Mouse (Mus musculus) stomach, embryonic 14.5 days (tissue): ENCODE results near the gene Tsr1. TPM values are rescaled to one million over a fixed set of nuclear protein-coding genes. Genes with fewer than 3 reads are reported as not detected.

ENCODE experiments used
- ATAC-seq: fragments of 200-750 bp; cut with Nextera tagmentation; 2 replicates; pipeline ENCODE4 v1.8.0; 2017; ENCODE audit warnings: low read depth, moderate TSS enrichment; ENCODE audit not compliant: insufficient number of reproducible peaks, insufficient read depth, low FRiP score
- H3K27ac ChIP-seq: fragments of 300-500 bp; sonication (generic); 2 replicates; pipeline ENCODE4 v1.5.1; 2014; ENCODE audit warnings: mild to moderate bottlenecking, low read length, moderate library complexity, mixed read lengths
- H3K27me3 ChIP-seq: fragments of 300-500 bp; sonication (generic); 2 replicates; pipeline ENCODE4 v1.6.1; 2014; ENCODE audit warnings: low read length, control low read depth, mixed read lengths; ENCODE audit not compliant: control insufficient read depth, insufficient read depth
- H3K36me3 ChIP-seq: fragments of 300-500 bp; sonication (generic); 2 replicates; pipeline ENCODE4 v1.6.1; 2014; ENCODE audit warnings: mild to moderate bottlenecking, control low read depth, low read length, moderate library complexity, mixed read lengths; ENCODE audit not compliant: control insufficient read depth, insufficient read depth
- H3K4me1 ChIP-seq: fragments of 300-500 bp; sonication (generic); 2 replicates; pipeline ENCODE4 v1.6.1; 2014; ENCODE audit warnings: low read length, control low read depth, mixed read lengths; ENCODE audit not compliant: control insufficient read depth, insufficient read depth
- H3K4me2 ChIP-seq: fragments of 300-500 bp; sonication (generic); replicated peaks from 2 replicates; pipeline ENCODE4 v1.6.1; 2014; ENCODE audit warnings: low read depth, low read length, control low read depth
- H3K4me3 ChIP-seq: fragments of 300-500 bp; sonication (generic); 2 replicates; pipeline ENCODE4 v1.5.1; 2014; ENCODE audit warnings: low read depth, low read length, control low read depth
- H3K9ac ChIP-seq: fragments of 300-500 bp; sonication (generic); replicated peaks from 2 replicates; pipeline ENCODE4 v1.6.1; 2014; ENCODE audit warnings: low read depth, mild to moderate bottlenecking, control low read depth, low read length, moderate library complexity, mixed read lengths
- H3K9me3 ChIP-seq: fragments of 300-500 bp; sonication (generic); 2 replicates; pipeline ENCODE4 v1.6.1; 2016; ENCODE audit warnings: low read depth, low read length, control low read depth; ENCODE audit not compliant: control insufficient read depth
- WGBS: fragments of 180-500 bp; shearing (Covaris S2); extraction: QIAGEN DNeasy Blood & Tissue Kit; methylation state at CpG from one replicate; pipeline ENCODE4 v1.1.7; 2014; 5-methylcytosine and 5-hydroxymethylcytosine counted together
- polyA plus RNA-seq: library from polyadenylated mRNA; unstranded; fragments of >200 nt; fragmentation: Nextera tagmentation; extraction: Ambion mirVana; gene quantifications from 2 replicates; pipeline ENCODE4 v1.2.1, GENCODE M21; 2014

Gene Tsr1
- polyA plus RNA-seq, 1 experiment from 2014 or later = 50.5 TPM

DNA sequence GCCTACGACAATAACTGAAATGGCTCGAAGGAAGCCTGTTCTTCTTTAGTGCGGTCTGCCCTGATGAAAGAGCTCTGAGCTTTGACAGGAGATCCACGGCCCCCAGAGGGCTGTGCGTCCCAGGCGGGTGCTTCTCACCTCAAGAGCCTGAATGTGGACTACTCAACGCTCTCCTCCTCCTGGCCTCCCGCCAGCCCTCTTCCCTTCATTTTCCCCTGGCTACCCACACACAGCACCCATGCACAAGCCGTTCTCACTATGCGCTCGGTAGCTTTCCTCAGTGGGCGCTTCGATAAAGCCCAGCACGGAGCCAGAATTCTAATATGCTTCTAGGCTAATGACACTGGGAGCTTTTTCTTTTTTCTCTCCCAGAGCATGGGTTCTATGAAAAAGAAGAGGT, 15.9 kb upstream of the Tsr1 start:
- WGBS = 60% methylated on average over 14 of the region's 14 CpGs

DNA sequence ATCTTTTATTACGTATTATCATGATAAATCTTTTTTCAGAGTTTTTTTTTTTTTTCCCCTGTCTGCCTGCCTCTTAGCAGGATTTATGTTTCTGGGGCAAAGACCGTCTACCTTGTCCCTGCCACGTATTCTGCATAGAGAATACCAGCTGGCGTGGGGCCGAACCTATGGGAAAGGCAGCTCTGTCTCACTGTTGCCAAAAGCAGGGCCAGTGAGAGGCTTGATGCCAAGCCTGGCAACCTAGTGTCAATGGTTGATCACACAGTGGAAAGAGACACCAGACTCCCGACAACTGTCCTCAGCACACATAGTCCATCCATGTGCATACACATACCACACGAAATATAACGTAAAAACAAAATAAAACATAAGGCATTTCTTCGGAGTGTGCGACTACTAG, 14.8 kb upstream of the Tsr1 start:
- no peaks in the 10 kb centered on the region for H3K4me1 ChIP-seq
- no peak overlapping the region for H3K4me3 ChIP-seq
- H3K9ac ChIP-seq = no peak overlapping the region
- H3K36me3 ChIP-seq = no peaks in the 10 kb centered on the region; the same call in 1 of the 2 replicates
- no peak overlapping the region for H3K27ac ChIP-seq
- no peaks in the 10 kb centered on the region for H3K27me3 ChIP-seq
- WGBS = 91% methylated on average over 10 of the region's 10 CpGs
- no peak for ATAC-seq
- no peaks in the 10 kb centered on the region for H3K9me3 ChIP-seq
- H3K4me2 ChIP-seq = no peak overlapping the region

More for the DNA sequence above, 15.9 kb upstream of the Tsr1 start:
- Histone ChIP-seq H3K9me3 (no peaks in the 10 kb centered on the region), H3K27me3 (no peaks in the 10 kb centered on the region), H3K4me2 (no peak overlapping the region), H3K9ac (no peak overlapping the region), H3K4me3 (no peak overlapping the region), H3K36me3 (no peaks in the 10 kb centered on the region; the same call in 1 of the 2 replicates), H3K27ac (no peak overlapping the region), H3K4me1 (no peaks in the 10 kb centered on the region; the same call in 1 of the 2 replicates)
- no peak for ATAC-seq

DNA sequence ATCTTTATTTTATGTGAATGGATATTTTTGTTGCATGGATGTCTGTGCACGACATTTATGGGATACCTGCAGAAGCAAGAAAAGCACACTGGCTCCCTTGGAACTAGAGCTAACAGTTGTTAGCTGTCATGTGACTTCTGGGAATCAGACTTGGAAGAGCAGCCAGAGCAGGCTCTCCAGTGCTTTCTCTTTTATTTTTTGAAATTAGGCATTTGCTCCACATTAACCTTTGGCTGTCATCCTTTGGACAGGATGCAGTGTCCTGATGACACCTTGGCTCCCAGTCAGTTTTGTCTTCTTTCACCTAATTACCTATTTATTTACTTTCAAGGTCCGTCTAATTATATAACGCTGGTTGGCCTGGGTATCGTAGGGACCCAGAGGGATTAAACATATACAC, 3.3 kb upstream of the Tsr1 start:
- H3K9me3 ChIP-seq = no peaks in the 10 kb centered on the region
- WGBS = 76% methylated on average over 4 of the region's 4 CpGs
- H3K27me3 ChIP-seq = no peaks in the 10 kb centered on the region

DNA sequence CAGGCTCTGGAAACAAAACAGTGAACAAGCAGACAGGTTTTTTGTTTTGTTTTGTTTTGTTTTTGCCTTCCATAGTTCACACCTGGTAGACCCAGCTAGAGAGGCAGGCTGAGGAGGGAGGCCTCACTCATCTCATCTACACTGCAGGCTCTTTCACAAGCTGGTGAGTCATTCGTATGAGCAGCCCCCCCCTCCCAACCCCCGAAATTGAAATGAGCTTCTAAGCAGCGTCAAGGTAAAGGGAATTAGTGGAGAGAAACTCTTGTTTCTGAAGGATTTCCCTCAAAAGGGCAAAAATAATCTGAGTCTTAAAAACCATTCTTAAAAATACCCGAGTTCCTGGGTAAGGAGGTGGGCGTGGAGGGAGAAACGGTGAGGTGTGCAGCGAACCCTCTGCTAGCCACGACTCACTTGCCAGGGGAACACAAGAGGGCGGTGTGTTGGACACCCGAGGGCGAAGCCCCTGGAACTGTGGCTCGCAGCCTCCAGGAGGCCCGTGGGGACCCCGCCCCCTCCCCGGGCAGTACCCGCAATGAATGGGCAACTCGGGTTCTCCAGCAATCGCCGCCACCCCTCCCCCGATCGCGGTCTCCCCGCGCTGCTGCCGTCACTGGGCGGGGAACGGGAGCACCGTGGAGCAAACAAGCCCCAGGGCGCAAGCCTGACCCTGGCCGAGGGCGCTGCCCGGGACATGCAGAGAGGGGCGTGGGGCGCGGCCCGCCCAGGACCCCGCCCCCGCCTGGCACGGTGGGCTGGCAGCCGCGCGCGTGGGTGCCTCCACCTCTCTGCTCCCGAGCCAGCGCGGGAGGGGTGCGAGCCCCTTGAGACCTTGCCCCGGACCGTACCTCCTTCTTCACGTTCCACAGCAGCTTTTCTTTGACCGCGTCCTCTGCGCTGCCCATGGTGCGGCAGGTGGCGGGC, 1.6 kb upstream of the Tsr1 start:
- peak overlapping the region; percentile 77 for H3K4me3 ChIP-seq
- peak overlapping the region; percentile 80 for H3K27ac ChIP-seq
- H3K4me1 ChIP-seq = 0 out of 2 replicates have a peak, but pooled peaks cover 12% of the 10 kb centered on the region
- H3K4me2 ChIP-seq = peak overlapping the region; percentile 76
- under 1% methylated on average over 39 of the region's 55 CpGs for WGBS
- no peaks in the 10 kb centered on the region for H3K27me3 ChIP-seq
- peak; percentile 54 for ATAC-seq
- H3K9me3 ChIP-seq = no peaks in the 10 kb centered on the region
- peaks cover 16% of the 10 kb centered on the region for H3K36me3 ChIP-seq
- H3K9ac ChIP-seq = peak overlapping the region; percentile 60

More for the DNA sequence above, 3.3 kb upstream of the Tsr1 start:
- no peak for ATAC-seq
- Histone ChIP-seq H3K4me1 (0 out of 2 replicates have a peak, but pooled peaks cover 8% of the 10 kb centered on the region), H3K4me2 (no peak overlapping the region), H3K36me3 (0 out of 2 replicates have a peak, but pooled peaks cover under 1% of the 10 kb centered on the region), H3K27ac (no peak overlapping the region), H3K9ac (no peak overlapping the region), H3K4me3 (no peak overlapping the region)

DNA sequence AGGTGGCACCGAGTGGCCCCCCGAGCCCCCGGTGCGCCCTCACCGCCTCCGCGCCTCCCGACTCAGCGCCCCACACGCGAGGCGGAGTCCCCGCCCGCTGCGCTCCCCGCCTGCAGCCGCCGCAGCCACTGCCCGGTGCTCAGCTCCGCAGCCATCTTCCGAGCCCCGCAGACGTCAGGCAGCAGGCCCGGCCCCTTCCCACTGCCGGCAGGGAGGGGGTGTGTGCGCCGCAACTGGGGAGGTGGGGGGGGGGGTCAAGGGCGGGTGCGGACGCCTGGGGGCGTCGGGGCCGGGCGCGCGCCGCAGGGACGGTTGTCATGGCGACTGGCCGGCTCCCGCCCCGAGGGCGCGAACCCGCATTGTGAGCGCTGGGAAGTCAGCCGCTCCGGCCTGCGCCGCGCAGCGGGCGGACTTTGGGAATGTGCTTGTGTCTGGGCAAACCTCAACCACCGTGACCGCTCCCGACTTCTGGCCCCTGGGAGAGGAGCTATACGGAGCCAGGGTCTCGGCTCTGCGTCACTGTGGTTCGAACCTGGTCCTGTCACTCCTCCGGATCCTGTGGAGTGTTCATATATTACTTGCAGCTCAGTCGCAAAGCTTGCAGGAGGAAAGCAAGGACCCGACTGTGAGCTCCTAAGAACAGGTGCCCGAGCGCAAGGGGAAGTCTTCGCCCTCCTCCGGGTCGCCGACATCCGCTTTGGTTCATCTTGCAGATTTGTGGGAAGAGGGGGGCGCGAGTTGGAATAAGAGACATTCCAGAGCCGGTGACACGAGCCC, 782 bp upstream of the Tsr1 start, which contains the start of gene Sgsm2:
TSS of gene Sgsm2 (minus strand) at position 160 of the 777 bp plus-strand sequence.
- Histone ChIP-seq H3K4me2 (peak within 1 kb of the TSS; percentile 76), H3K27ac (peak within 1 kb of the TSS; percentile 80), H3K9me3 (no peaks in the 10 kb centered on the region), H3K27me3 (no peaks in the 10 kb centered on the region), H3K4me1 (0 out of 2 replicates have a peak, but pooled peaks cover 12% of the 10 kb centered on the region), H3K9ac (peak within 1 kb of the TSS; percentile 60), H3K36me3 (peaks cover 25% of the 10 kb centered on the region), H3K4me3 (peak within 1 kb of the TSS; percentile 77)
- under 1% methylated on average over 65 of the region's 74 CpGs for WGBS
- peak; percentile 75 for ATAC-seq

DNA sequence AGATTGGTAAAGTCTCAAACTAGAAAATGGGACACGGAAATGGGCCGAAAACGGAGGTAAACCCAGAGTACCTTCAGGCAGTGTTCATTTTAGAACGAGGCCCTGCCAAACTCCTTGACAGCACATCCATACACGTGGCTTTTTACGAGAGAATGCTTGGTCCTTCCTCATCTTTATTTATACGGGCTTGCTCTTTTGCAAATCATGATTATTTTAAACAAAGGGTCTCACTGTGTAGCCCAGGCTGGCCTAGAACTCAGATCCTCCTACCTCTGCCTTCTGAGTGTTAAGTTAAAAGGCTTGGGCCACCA, 601 bp downstream of the Tsr1 start:
- Histone ChIP-seq H3K4me1 (0 out of 2 replicates have a peak, but pooled peaks cover 12% of the 10 kb centered on the region), H3K9ac (peak overlapping the region; percentile 51), H3K36me3 (peaks cover 38% of the 10 kb centered on the region), H3K9me3 (no peaks in the 10 kb centered on the region), H3K4me3 (peak overlapping the region; percentile 77), H3K27me3 (no peaks in the 10 kb centered on the region), H3K4me2 (peak overlapping the region; percentile 76), H3K27ac (peak overlapping the region; percentile 80; the same call in 1 of the 2 replicates)
- under 1% methylated on average over 7 of the region's 7 CpGs for WGBS
- no peak for ATAC-seq

DNA sequence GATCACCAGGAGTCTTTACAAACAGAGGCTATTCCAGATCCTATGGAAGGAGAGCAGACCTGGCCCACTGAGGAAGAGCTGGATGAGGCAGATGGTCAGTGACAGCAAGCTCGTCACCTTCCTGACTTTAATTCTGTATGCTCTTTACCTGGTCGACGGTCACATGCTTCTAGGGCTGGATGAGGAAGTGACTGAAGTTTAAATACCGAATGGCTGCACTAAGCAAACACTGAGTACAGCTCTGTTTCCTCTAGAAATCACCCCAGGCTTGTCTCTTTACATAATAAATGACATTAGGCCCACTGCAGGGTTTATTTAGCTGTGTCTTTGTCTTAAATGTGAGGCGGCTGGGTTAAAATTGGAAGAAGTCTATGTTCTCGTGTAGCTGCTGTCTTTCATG, 3.7 kb downstream of the Tsr1 start:
- 69% methylated on average over 6 of the region's 6 CpGs for WGBS
- Histone ChIP-seq H3K4me2 (no peak overlapping the region), H3K4me3 (no peak overlapping the region), H3K9me3 (no peaks in the 10 kb centered on the region), H3K4me1 (0 out of 2 replicates have a peak, but pooled peaks cover 9% of the 10 kb centered on the region), H3K36me3 (peaks cover 69% of the 10 kb centered on the region), H3K27ac (no peak overlapping the region), H3K9ac (no peak overlapping the region), H3K27me3 (no peaks in the 10 kb centered on the region)
- no peak for ATAC-seq

DNA sequence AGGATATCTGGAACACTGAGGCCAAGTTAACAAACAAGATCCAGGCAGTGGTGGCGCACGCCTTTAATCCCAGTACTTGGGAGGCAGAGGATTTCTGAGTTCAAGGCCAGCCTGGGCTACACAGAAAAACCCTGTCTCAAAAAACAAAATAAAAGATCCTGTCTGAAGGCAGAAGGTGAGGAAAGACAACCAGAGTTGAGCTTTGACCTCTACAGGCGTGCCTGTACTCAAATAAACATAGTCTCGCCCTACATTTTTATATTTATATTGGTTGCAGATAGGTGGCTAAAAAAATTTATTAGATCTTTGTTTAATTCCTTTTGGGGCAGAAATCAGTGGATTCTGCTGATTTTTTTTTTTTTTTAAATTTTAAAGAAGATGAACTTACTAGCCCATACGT, 4.5 kb downstream of the Tsr1 start:
- WGBS = 87% methylated on average over 5 of the region's 5 CpGs
- 0 out of 2 replicates have a peak, but pooled peaks cover 9% of the 10 kb centered on the region for H3K4me1 ChIP-seq
- no peak overlapping the region for H3K9ac ChIP-seq
- H3K4me3 ChIP-seq = no peak overlapping the region
- peaks cover 77% of the 10 kb centered on the region for H3K36me3 ChIP-seq
- H3K27me3 ChIP-seq = no peaks in the 10 kb centered on the region
- no peak for ATAC-seq
- H3K27ac ChIP-seq = no peak overlapping the region
- H3K4me2 ChIP-seq = no peak overlapping the region
- H3K9me3 ChIP-seq = no peaks in the 10 kb centered on the region
